ENCODE assay signal across 8 mouse cellular contexts in the genomic region with DNA sequence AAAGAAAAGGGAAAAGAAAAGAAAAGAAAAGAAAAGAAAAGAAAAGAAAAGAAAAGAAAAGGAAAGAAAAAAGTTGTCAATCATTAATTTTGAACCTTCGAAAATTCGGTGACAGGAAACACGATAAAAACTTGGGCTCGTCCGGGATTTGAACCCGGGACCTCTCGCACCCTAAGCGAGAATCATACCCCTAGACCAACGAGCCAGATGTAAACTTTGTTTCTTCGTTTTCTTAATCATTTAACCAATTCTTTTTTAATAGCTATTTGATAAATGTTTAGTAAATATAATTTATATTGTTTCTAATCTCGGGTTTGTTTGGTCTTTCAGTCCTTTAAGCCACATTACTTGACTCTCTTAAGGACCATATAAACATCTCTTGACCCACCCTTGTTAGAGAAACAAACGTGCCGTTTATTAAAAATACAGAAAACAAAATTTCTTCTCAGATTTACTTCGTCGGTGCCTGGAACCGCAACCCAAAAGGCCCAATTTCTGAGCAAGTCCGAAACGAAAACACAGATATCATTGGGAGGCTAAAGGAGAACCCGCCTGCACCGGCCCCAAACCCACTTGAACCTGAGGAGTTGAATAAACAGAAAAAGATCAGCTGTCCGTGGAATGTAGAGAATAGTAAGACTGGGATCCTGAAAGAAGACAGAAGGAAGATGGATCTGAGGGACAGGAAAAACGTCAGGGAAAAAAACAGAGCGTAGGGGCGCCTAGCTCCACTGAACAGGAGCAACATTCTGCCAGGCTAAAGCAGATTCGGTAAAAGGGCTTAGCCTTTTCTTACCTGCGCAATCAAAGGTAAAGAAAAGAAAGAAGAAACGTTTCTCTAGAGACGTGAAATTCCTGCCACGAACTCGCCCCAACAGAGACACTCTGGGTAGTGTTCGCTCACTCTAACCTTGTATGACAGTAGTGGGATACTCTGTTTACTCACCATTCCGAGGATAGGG. TPM values are rescaled to one million over a fixed set of nuclear protein-coding genes. Genes with fewer than 3 reads are reported as not detected.
A peak's percentile ranks its signal among the peaks of the same experiment; 100 is the strongest.
DNase-seq lines count a peak whose midpoint lies in the region; ATAC-seq and TF ChIP-seq lines count a peak whose summit lies in the region.

No protein-coding gene starts in this region.

- no peak for TF ChIP-seq POLR2A in bone marrow macrophage, adult 2 months (IDR thresholded peaks at IDR 0.05; ENCODE audit: borderline replicate concordance, low read depth, low read length)

- no peaks in the 10 kb centered on the region for H3K36me3 ChIP-seq in forebrain, embryonic 15.5 days
- H3K36me3 ChIP-seq in limb, embryonic 13.5 days: no peaks in the 10 kb centered on the region
- H3K36me3 ChIP-seq in midbrain, embryonic 13.5 days: no peaks in the 10 kb centered on the region
- no peaks in the 10 kb centered on the region for H3K36me3 ChIP-seq in stomach, embryonic 16.5 days (ENCODE audit: control insufficient read depth, insufficient read depth, low read length)

- ATAC-seq in forebrain, embryonic 15.5 days (replicated peaks): peak; percentile 33; the same call in 1 of the 2 replicates
- ATAC-seq in limb, embryonic 13.5 days (ENCODE audit: low FRiP score, low read depth): no peak
- ATAC-seq in midbrain, embryonic 13.5 days: peak; percentile 25; the same call in 1 of the 2 replicates
- peak; percentile 17; the same call in 1 of the 2 replicates for ATAC-seq in stomach, embryonic 16.5 days (ENCODE audit: insufficient read depth, low FRiP score)

- H3K4me1 ChIP-seq in bone marrow macrophage, adult 2 months (ENCODE audit: control insufficient read depth, insufficient read depth, low read length): peaks cover 7% of the 10 kb centered on the region
- peaks cover 38% of the 10 kb centered on the region for H3K4me1 ChIP-seq in forebrain, embryonic 15.5 days
- H3K4me1 ChIP-seq in limb, embryonic 13.5 days: peaks cover 13% of the 10 kb centered on the region; the same call in 1 of the 2 replicates
- H3K4me1 ChIP-seq in midbrain, embryonic 13.5 days (replicated peaks): peaks cover 15% of the 10 kb centered on the region
- H3K4me1 ChIP-seq in stomach, embryonic 16.5 days (ENCODE audit: control insufficient read depth, insufficient read depth, low read length): peaks cover 10% of the 10 kb centered on the region

- H3K27ac ChIP-seq in bone marrow macrophage, adult 2 months (ENCODE audit: insufficient read depth, low read depth, low read length): peak overlapping the region; percentile 1
- peak overlapping the region; percentile 72 for H3K27ac ChIP-seq in forebrain, embryonic 15.5 days (replicated peaks)
- H3K27ac ChIP-seq in limb, embryonic 13.5 days: peak overlapping the region; percentile 73
- H3K27ac ChIP-seq in midbrain, embryonic 13.5 days: no peak overlapping the region
- peak overlapping the region; percentile 84 for H3K27ac ChIP-seq in stomach, embryonic 16.5 days (ENCODE audit: low read length)

- peak overlapping the region; percentile 78 for H3K4me3 ChIP-seq in bone marrow macrophage, adult 2 months (ENCODE audit: insufficient read depth, low read length)
- peak overlapping the region; percentile 59 for H3K4me3 ChIP-seq in forebrain, embryonic 15.5 days
- H3K4me3 ChIP-seq in limb, embryonic 13.5 days: peak overlapping the region; percentile 59
- H3K4me3 ChIP-seq in midbrain, embryonic 13.5 days (replicated peaks): peak overlapping the region; percentile 56
- peak overlapping the region; percentile 58 for H3K4me3 ChIP-seq in stomach, embryonic 16.5 days (replicated peaks; ENCODE audit: low read length)

- peak; percentile 51 to 56 for DNase-seq in left cerebral cortex, adult 18-20 months (ENCODE audit: low spot score in 2 of 2)
- DNase-seq in left cerebral cortex, adult 11 months (ENCODE audit: low spot score): no peak
- DNase-seq in induced T-regulatory cell, adult 2 months (ENCODE audit: low read depth): peak; percentile 82

- no peak for TF ChIP-seq CTCF in bone marrow macrophage, adult 2 months (IDR thresholded peaks at IDR 0.05; ENCODE audit: low read depth, low read length)

- H3K9ac ChIP-seq in forebrain, embryonic 15.5 days (replicated peaks): peak overlapping the region; percentile 56
- H3K9ac ChIP-seq in limb, embryonic 13.5 days: peak overlapping the region; percentile 73
- H3K9ac ChIP-seq in midbrain, embryonic 13.5 days (replicated peaks): peak overlapping the region; percentile 67
- H3K9ac ChIP-seq in stomach, embryonic 16.5 days (ENCODE audit: low read length): peak overlapping the region; percentile 72

- under 1% methylated on average over 32 of the region's 32 CpGs for WGBS in forebrain, embryonic 15.5 days
- under 1% methylated on average over 32 of the region's 32 CpGs for WGBS in limb, embryonic 13.5 days
- 1% methylated on average over 32 of the region's 32 CpGs for WGBS in midbrain, embryonic 13.5 days
- WGBS in stomach, embryonic 16.5 days: under 1% methylated on average over 32 of the region's 32 CpGs

- H3K4me2 ChIP-seq in forebrain, embryonic 15.5 days (replicated peaks): peak overlapping the region; percentile 76
- H3K4me2 ChIP-seq in limb, embryonic 13.5 days (replicated peaks): peak overlapping the region; percentile 68
- peak overlapping the region; percentile 61 for H3K4me2 ChIP-seq in midbrain, embryonic 13.5 days (replicated peaks)
- H3K4me2 ChIP-seq in stomach, embryonic 16.5 days (ENCODE audit: low read depth, low read length): peak overlapping the region; percentile 75

- no peaks in the 10 kb centered on the region for H3K27me3 ChIP-seq in forebrain, embryonic 15.5 days
- no peaks in the 10 kb centered on the region for H3K27me3 ChIP-seq in limb, embryonic 13.5 days
- H3K27me3 ChIP-seq in midbrain, embryonic 13.5 days: no peaks in the 10 kb centered on the region
- no peaks in the 10 kb centered on the region for H3K27me3 ChIP-seq in stomach, embryonic 16.5 days (ENCODE audit: control insufficient read depth, insufficient read depth, low read length)

- H3K9me3 ChIP-seq in forebrain, embryonic 15.5 days: no peaks in the 10 kb centered on the region
- no peaks in the 10 kb centered on the region for H3K9me3 ChIP-seq in limb, embryonic 13.5 days
- H3K9me3 ChIP-seq in midbrain, embryonic 13.5 days: no peaks in the 10 kb centered on the region
- H3K9me3 ChIP-seq in stomach, embryonic 16.5 days (replicated peaks; ENCODE audit: control insufficient read depth, low read length): no peaks in the 10 kb centered on the region

RNA-seq across cellular contexts. Expression of a gene that starts 13.5 kb away (rescaled TPM):
- 1 to 10 TPM; 9.0 to 9.5 TPM for total RNA-seq in left cerebral cortex, adult 18-20 months (2021)
- polyA plus RNA-seq in bone marrow macrophage, adult 2 months (2012; ENCODE audit: insufficient read depth, insufficient read length, missing spikeins): 4.8 and 4.9 TPM in 2 replicates
- polyA plus RNA-seq in forebrain, embryonic 15.5 days (2015; fragmentation: Nextera tagmentation; extraction: Ambion mirVana): 13.0 and 13.2 TPM in 2 replicates
- 13.4 and 14.8 TPM in 2 replicates for polyA plus RNA-seq in limb, embryonic 13.5 days (2015; fragmentation: Nextera tagmentation; extraction: Ambion mirVana)
- 10.8 TPM in 2 replicates for polyA plus RNA-seq in midbrain, embryonic 13.5 days (2015; fragmentation: Nextera tagmentation; extraction: Ambion mirVana)
- 10.3 and 11.4 TPM in 2 replicates for polyA plus RNA-seq in stomach, embryonic 16.5 days (2015; fragmentation: Nextera tagmentation; extraction: Ambion mirVana)

RNA-seq across cellular contexts. Expression of a gene that starts 28.6 kb away (rescaled TPM):
- total RNA-seq in left cerebral cortex, adult 18-20 months (2021): not detected
- not detected in 2 replicates for polyA plus RNA-seq in bone marrow macrophage, adult 2 months (2012; ENCODE audit: insufficient read depth, insufficient read length, missing spikeins)
- 0.05 and 0.08 TPM in 2 replicates for polyA plus RNA-seq in forebrain, embryonic 15.5 days (2015; fragmentation: Nextera tagmentation; extraction: Ambion mirVana)
- polyA plus RNA-seq in limb, embryonic 13.5 days (2015; fragmentation: Nextera tagmentation; extraction: Ambion mirVana): 0.19 and 0.45 TPM in 2 replicates
- 0.04 and 0.13 TPM in 2 replicates for polyA plus RNA-seq in midbrain, embryonic 13.5 days (2015; fragmentation: Nextera tagmentation; extraction: Ambion mirVana)
- 0.21 and 0.22 TPM in 2 replicates for polyA plus RNA-seq in stomach, embryonic 16.5 days (2015; fragmentation: Nextera tagmentation; extraction: Ambion mirVana)

RNA-seq across cellular contexts. Expression of a gene that starts 51.5 kb away (rescaled TPM):
- total RNA-seq in left cerebral cortex, adult 18-20 months (2021): 1 to 10 TPM; 1.3 to 1.9 TPM
- not detected in 2 replicates for polyA plus RNA-seq in bone marrow macrophage, adult 2 months (2012; ENCODE audit: insufficient read depth, insufficient read length, missing spikeins)
- polyA plus RNA-seq in forebrain, embryonic 15.5 days (2015; fragmentation: Nextera tagmentation; extraction: Ambion mirVana): 0.11 TPM in 1 of 2 replicates, not detected in the other
- polyA plus RNA-seq in limb, embryonic 13.5 days (2015; fragmentation: Nextera tagmentation; extraction: Ambion mirVana): 1.4 and 1.5 TPM in 2 replicates
- 0.13 TPM in 2 replicates for polyA plus RNA-seq in midbrain, embryonic 13.5 days (2015; fragmentation: Nextera tagmentation; extraction: Ambion mirVana)
- 0.14 and 0.28 TPM in 2 replicates for polyA plus RNA-seq in stomach, embryonic 16.5 days (2015; fragmentation: Nextera tagmentation; extraction: Ambion mirVana)
